Mouse (Mus musculus) E14TG2a.4 (cell line): ENCODE measurements at regions not wholly inside any gene's neighbourhood (a gene's known extent, or its start where the extent isn't known, plus 50 kb on each side); places are given as distances from the start of the nearest gene placed in this dataset.

ENCODE experiments used
- H3K27me3 ChIP-seq: 2 replicates; pipeline ENCODE4 v1.6.1; 2014; ENCODE audit warnings: low read length, control low read depth; ENCODE audit not compliant: insufficient read depth
- H3K36me3 ChIP-seq: 2 replicates; pipeline ENCODE4 v1.6.1; 2014; ENCODE audit warnings: low read length, control low read depth; ENCODE audit not compliant: insufficient read depth
- H3K4me1 ChIP-seq: replicated peaks from 2 replicates; pipeline ENCODE4 v1.6.1; 2014; ENCODE audit warnings: low read depth, low read length, control low read depth
- H3K4me3 ChIP-seq: replicated peaks from 2 replicates; pipeline ENCODE4 v1.5.1; 2014; ENCODE audit warnings: mild to moderate bottlenecking, low read length
- H3K9me3 ChIP-seq: 2 replicates; pipeline ENCODE4 v1.6.1; 2014; ENCODE audit warnings: low read length, control low read depth
- CTCF ChIP-seq: conservative IDR thresholded peaks from 2 replicates; pipeline ENCODE4 v1.5.1; 2014; ENCODE audit warnings: low read length
- NANOG ChIP-seq: IDR thresholded peaks from 2 replicates; pipeline ENCODE4 v1.6.1; 2014; ENCODE audit warnings: borderline replicate concordance, low read length, mixed read lengths
- POU5F1 ChIP-seq: IDR thresholded peaks from 2 replicates; pipeline ENCODE4 v1.6.1; 2014; ENCODE audit warnings: low read length, borderline replicate concordance

DNA sequence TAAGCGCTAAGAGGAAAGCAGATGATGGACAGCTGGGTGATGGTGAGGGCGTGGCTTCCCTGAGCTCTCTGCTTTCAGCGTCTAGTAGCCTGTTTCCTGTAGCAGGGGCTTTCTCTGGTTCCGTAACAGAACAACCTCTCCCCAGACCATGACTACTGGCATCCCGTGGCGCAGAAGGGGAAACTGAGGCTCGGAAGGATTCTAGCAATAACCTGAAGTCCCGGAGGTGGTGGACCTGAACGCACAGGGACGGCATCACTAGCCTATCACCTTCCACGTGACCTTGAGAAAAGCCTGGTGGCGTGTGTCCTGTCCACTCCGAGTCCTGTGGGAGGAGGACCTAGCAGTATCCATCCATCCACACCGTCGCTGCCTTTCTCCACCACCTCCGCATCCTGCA, 208.1 kb downstream of the Gm26897 start:
- H3K36me3 ChIP-seq: no peaks in the 10 kb centered on the region
- H3K9me3 ChIP-seq: peaks cover 4% of the 10 kb centered on the region
- no peak overlapping the region for H3K4me3 ChIP-seq
- H3K4me1 ChIP-seq: no peaks in the 10 kb centered on the region
- H3K27me3 ChIP-seq: 0 out of 2 replicates have a peak, but pooled peaks cover 12% of the 10 kb centered on the region
- TF ChIP-seq CTCF (no peak), NANOG (no peak), POU5F1 (no peak)

- no peak overlapping the region for H3K4me3 ChIP-seq
- no peaks in the 10 kb centered on the region for H3K36me3 ChIP-seq
- 0 out of 2 replicates have a peak, but pooled peaks cover 14% of the 10 kb centered on the region for H3K27me3 ChIP-seq
- H3K4me1 ChIP-seq: no peaks in the 10 kb centered on the region
- H3K9me3 ChIP-seq: peaks cover 7% of the 10 kb centered on the region
- TF ChIP-seq NANOG: no peak
- no peak for TF ChIP-seq CTCF
- no peak for TF ChIP-seq POU5F1
Measured at GRCm38 (mm10) chr5:111942792-111943191, 209.1 kb downstream of the Gm26897 start.

- Histone ChIP-seq H3K36me3 (no peaks in the 10 kb centered on the region), H3K27me3 (0 out of 2 replicates have a peak, but pooled peaks cover 14% of the 10 kb centered on the region), H3K4me1 (no peaks in the 10 kb centered on the region), H3K9me3 (peaks cover 7% of the 10 kb centered on the region), H3K4me3 (no peak overlapping the region)
- no peak for TF ChIP-seq NANOG
- no peak for TF ChIP-seq CTCF
- TF ChIP-seq POU5F1: no peak
Measured at GRCm38 (mm10) chr5:111943337-111944162, 209.8 kb downstream of the Gm26897 start.

DNA sequence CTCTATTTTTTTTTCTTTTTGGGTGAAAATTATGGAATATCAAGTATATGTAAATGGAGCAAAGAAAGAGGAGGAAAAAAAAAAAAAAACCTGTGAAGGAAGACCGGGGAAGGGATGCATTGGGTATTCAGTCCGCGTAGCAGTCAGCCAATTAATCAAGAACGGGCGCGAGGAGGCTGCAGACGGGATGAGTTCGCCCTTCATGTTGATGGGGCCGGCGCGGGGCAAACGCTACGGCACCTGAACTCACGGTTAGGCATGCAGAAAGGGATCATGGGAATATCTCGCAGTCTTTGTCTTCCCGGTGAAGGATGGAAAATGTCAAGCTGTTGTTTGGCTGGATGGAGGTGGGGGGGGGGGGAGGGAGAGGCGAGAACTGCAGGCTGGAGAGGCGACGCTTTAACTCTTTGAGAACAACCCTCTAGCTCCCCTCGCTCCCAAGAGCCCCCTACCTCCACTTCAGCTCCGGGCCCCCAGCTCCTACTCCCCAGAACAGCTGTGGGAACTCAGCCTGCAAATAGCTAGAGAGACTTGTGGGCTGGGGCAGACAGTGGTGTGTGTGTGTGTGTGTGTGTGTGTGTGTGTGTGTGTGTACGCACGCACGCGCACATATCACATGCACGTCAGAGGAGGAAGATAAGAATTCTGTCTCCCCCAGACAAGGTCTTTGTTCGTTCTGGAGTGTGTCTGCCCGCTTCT, 210.7 kb downstream of the Gm26897 start:
- H3K4me1 ChIP-seq: no peaks in the 10 kb centered on the region
- TF ChIP-seq CTCF (no peak), POU5F1 (no peak), NANOG (no peak)
- no peaks in the 10 kb centered on the region for H3K36me3 ChIP-seq
- H3K27me3 ChIP-seq: 0 out of 2 replicates have a peak, but pooled peaks cover 14% of the 10 kb centered on the region
- H3K9me3 ChIP-seq: peaks cover 7% of the 10 kb centered on the region
- H3K4me3 ChIP-seq: no peak overlapping the region

- no peak for TF ChIP-seq CTCF
- TF ChIP-seq POU5F1: no peak
- no peak for TF ChIP-seq NANOG
- no peaks in the 10 kb centered on the region for H3K36me3 ChIP-seq
- peaks cover 7% of the 10 kb centered on the region for H3K9me3 ChIP-seq
- H3K4me3 ChIP-seq: no peak overlapping the region
- H3K27me3 ChIP-seq: 0 out of 2 replicates have a peak, but pooled peaks cover 14% of the 10 kb centered on the region
- H3K4me1 ChIP-seq: no peaks in the 10 kb centered on the region
Measured at GRCm38 (mm10) chr5:111944972-111945285, 211.2 kb downstream of the Gm26897 start.

DNA sequence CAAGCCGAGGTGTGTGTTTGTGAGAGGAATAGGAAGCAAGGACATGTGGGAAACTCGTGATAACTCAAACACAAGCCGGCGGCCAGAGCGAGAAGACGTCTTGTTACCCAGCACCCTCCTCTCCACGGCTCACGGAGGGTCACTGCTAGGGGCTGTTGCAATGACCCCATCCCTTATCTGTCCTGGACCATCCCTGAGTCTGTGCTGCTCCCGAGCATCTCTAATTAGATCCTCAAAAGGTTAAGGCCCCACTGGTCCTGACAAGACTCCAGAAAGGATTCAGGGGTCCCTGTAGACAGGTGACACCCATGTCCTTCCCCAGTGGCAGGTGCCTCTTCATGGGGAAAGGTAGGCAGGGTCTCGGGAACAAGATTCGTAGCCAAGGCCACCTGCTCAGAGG, 212.6 kb downstream of the Gm26897 start:
- Histone ChIP-seq H3K4me1 (no peaks in the 10 kb centered on the region), H3K27me3 (0 out of 2 replicates have a peak, but pooled peaks cover 14% of the 10 kb centered on the region), H3K4me3 (no peak overlapping the region), H3K36me3 (no peaks in the 10 kb centered on the region), H3K9me3 (peaks cover 7% of the 10 kb centered on the region)
- TF ChIP-seq CTCF (no peak), NANOG (no peak), POU5F1 (no peak)

GRCm38 (mm10) chr5:111957698-111958097, 224.0 kb downstream of the Gm26897 start:
- Histone ChIP-seq H3K4me1 (peaks cover 9% of the 10 kb centered on the region; the same call in 1 of the 2 replicates), H3K9me3 (no peaks in the 10 kb centered on the region), H3K36me3 (no peaks in the 10 kb centered on the region), H3K4me3 (no peak overlapping the region; the same call in 1 of the 2 replicates), H3K27me3 (peaks cover 32% of the 10 kb centered on the region)
- TF ChIP-seq CTCF (no peak), POU5F1 (no peak), NANOG (no peak)

- Histone ChIP-seq H3K36me3 (no peaks in the 10 kb centered on the region), H3K9me3 (no peaks in the 10 kb centered on the region), H3K4me1 (peaks cover 9% of the 10 kb centered on the region; the same call in 1 of the 2 replicates), H3K27me3 (peaks cover 32% of the 10 kb centered on the region), H3K4me3 (no peak overlapping the region; the same call in 1 of the 2 replicates)
- TF ChIP-seq NANOG (no peak), CTCF (no peak), POU5F1 (no peak)
Measured at GRCm38 (mm10) chr5:111958226-111958625, 224.5 kb downstream of the Gm26897 start.
